In the genomic region with DNA sequence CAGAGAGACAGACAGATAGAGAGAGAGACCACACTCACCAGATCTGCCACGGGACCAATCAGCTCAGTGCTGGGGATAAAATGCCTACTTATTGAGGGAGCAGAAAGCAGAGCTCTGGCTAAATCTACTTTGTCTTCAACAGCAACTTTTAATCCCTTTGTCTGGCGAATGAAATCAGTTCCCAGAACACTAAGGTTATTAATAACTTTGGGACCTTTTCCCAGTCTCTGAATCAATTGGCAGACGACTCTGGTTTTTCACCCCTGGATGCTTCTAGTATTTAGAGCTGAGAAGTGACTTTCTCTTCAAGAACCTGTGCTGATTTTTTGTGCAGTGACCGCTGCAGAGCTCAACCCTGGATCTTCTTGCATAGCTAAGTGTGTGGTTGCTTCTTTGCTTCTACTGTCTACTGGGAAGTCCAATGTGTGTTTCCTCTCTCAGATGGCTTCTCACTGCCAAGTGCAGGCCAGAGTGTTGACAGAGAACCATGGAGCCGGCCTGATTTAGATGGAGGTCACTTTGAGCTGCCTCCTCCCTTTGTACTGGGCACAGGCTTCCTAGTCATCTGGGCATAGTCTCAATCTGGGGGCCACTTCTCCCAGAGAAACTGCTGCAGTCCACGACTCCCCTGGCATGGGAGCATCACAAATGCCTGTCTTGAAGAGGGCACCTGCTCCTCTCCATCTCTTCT, we compare ENCODE assay signal across 10 mouse cellular contexts. TPM values are rescaled to one million over a fixed set of nuclear protein-coding genes. Genes with fewer than 3 reads are reported as not detected.
DNase-seq lines count a peak whose midpoint lies in the region.
"Had no signal": no experiment of that assay in that cellular context is flagged by ENCODE, and none has a peak within 500 bp of the region (broad histone marks: within the 10 kb centered on the region; RNA-seq: fewer than 3 reads in every experiment).

No protein-coding gene starts in this region.

- intact Hi-C loops in heart, postnatal 25 days (cut with DNase I): no loop called here
- intact Hi-C loops in left cerebral cortex, postnatal 25 days (cut with DNase I): no loop called here

- peak; percentile 31 for DNase-seq in layer of hippocampus, adult 11-12 months (ENCODE audit: low spot score)
- no peak for DNase-seq in layer of hippocampus, postnatal 10 days (ENCODE audit: low spot score in 2 of 2)
- DNase-seq in brain, adult 2 months (ENCODE audit: low read depth, low spot score): peak; percentile 49
- DNase-seq in gastrocnemius, postnatal 10 days: peak; percentile 6
- DNase-seq in heart, postnatal 25 days (ENCODE audit: low spot score): peak; percentile 29
- DNase-seq in adrenal gland, postnatal 4 days (ENCODE audit: low spot score in 2 of 2): no peak
- DNase-seq in left cerebral cortex, postnatal 25 days (ENCODE audit: low spot score in 2 of 2): no peak
- DNase-seq in testis, postnatal 14 days (ENCODE audit: low spot score): no peak
- DNase-seq: kidney, adult 2 months; liver, embryonic 13.5 days had no signal

RNA-seq across cellular contexts. Expression of a gene that starts 29.6 kb away (rescaled TPM):
- total RNA-seq in layer of hippocampus, postnatal 10 days (2021): 100 to 1,000 TPM; 140 to 146 TPM
- 10 to 100 TPM; 78.7 to 90.1 TPM for total RNA-seq in gastrocnemius, postnatal 10 days (2021)
- 100 to 1,000 TPM; 296 to 379 TPM for total RNA-seq in heart, postnatal 25 days (2021)
- 10 to 100 TPM; 61.6 to 74.2 TPM for total RNA-seq in adrenal gland, postnatal 4 days (2021)
- total RNA-seq in left cerebral cortex, postnatal 25 days (2021): 100 to 1,000 TPM; 106 to 112 TPM

RNA-seq across cellular contexts. Expression of a gene that starts 37.6 kb away (rescaled TPM):
- total RNA-seq in layer of hippocampus, postnatal 10 days (2021): 10 to 100 TPM; 31.4 to 33.5 TPM
- 10 to 100 TPM; 26.5 to 30.1 TPM for total RNA-seq in gastrocnemius, postnatal 10 days (2021)
- 10 to 100 TPM; 15.6 to 16.4 TPM for total RNA-seq in heart, postnatal 25 days (2021)
- 10 to 100 TPM; 45.7 to 45.9 TPM for total RNA-seq in adrenal gland, postnatal 4 days (2021)
- 10 to 100 TPM; 19.8 to 23.3 TPM for total RNA-seq in left cerebral cortex, postnatal 25 days (2021)

RNA-seq across cellular contexts. Expression of a gene that starts 47.7 kb away (rescaled TPM):
- 100 to 1,000 TPM; 113 to 135 TPM for total RNA-seq in layer of hippocampus, postnatal 10 days (2021)
- 10 to 100 TPM; 68.5 to 72.0 TPM for total RNA-seq in gastrocnemius, postnatal 10 days (2021)
- total RNA-seq in heart, postnatal 25 days (2021): 10 to 100 TPM; 62.7 to 64.3 TPM
- 100 to 1,000 TPM; 155 to 161 TPM for total RNA-seq in adrenal gland, postnatal 4 days (2021)
- total RNA-seq in left cerebral cortex, postnatal 25 days (2021): 100 to 1,000 TPM; 107 to 110 TPM

Comparison
In these comparisons a context has a peak if more than half of its experiments do, and no peak if none do; other contexts are left out.
1. DNase-seq: peak in layer of hippocampus, adult 11-12 months (single experiment), brain, adult 2 months (single experiment), gastrocnemius, postnatal 10 days (single experiment) and heart, postnatal 25 days (single experiment); none in layer of hippocampus, postnatal 10 days (0 of 2), adrenal gland, postnatal 4 days (0 of 2), left cerebral cortex, postnatal 25 days (0 of 2) and testis, postnatal 14 days (single experiment).